Mouse (Mus musculus): ENCODE results near the gene Lce1l. TPM values are rescaled to one million over a fixed set of nuclear protein-coding genes. Genes with fewer than 3 reads are reported as not detected.

Lce1l gene
- not detected in 4 replicates for total RNA-seq (2023)

DNA sequence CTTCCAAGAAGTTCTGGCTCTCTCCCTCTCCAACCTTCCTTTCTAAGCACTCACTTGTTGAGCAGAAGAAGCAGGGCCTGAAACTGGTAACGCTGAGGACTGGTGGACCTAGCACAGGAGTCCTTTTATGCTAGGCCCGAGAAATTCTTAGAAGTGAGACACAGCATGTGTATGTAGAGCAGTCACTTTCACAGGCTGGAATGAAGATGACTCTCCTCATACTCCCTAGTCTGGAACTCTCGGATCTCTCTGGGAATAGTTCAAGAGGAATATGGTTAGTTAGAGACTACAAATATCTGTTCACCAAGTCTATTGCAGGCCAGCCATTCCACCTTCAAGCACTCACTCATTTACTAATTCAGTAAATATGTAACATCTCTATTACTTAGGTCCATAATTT, at the start of gene Lce1l:
Gene Lce1l, minus strand, starts transcription at position 101 of the 400 bp plus-strand sequence.

GRCm38 (mm10) chr3:92870116-92870515, 19.0 kb upstream of the Lce1l start, which contains the start of gene 2310050C09Rik:
Gene 2310050C09Rik, minus strand, starts transcription at chr3:92870216.

GRCm38 (mm10) chr3:92827108-92827507, 24.0 kb downstream of the Lce1l start, which contains the start of gene Kprp:
Gene Kprp, minus strand, starts transcription at chr3:92827247.

DNA sequence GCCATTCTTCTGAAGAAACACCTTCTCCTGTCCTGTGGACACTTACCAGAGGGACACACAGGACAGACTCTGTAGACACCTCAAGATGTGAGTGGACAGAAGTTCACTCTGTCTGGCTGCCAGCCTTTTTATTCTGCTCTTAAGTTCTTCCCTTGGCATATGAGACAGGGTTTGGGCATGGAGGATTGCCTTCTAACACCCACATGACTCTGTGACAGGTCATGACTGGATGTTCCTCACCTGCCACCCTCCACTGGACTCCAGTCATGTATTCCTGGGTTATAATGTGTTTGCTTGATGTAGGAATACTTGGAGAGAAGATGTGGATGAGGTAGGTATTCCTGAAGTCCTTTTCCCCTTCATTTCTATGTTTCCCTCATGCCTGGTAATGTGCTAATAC, 43.3 kb downstream of the Lce1l start, which contains the start of gene Lce1k:
Gene Lce1k, minus strand, starts transcription at position 101 of the 400 bp plus-strand sequence.

Other genes with a start within 250 kb of the Lce1l start
- gene 2210017I01Rik, start 243.8 kb downstream of the Lce1l start, total RNA-seq (2023) = not detected in 4 replicates
- not detected in 4 replicates for gene Lce6a, start 229.6 kb downstream of the Lce1l start, total RNA-seq (2023)
- gene Lce1a1, start 203.0 kb downstream of the Lce1l start, total RNA-seq (2023) = not detected in 4 replicates
- not detected in 4 replicates for gene Lce1b, start 194.4 kb downstream of the Lce1l start, total RNA-seq (2023)
- gene Lce1a2, start 181.0 kb downstream of the Lce1l start, total RNA-seq (2023) = not detected in 4 replicates
- not detected in 4 replicates for gene Lce1c, start 172.0 kb downstream of the Lce1l start, total RNA-seq (2023)
- gene Lce1d, start 164.1 kb downstream of the Lce1l start, total RNA-seq (2023) = not detected in 4 replicates
- gene Lce1e, start 142.2 kb downstream of the Lce1l start, total RNA-seq (2023) = not detected in 4 replicates
- not detected in 4 replicates for gene Lce1f, start 130.9 kb downstream of the Lce1l start, total RNA-seq (2023)
- gene Gm38119, start 112.2 kb downstream of the Lce1l start, total RNA-seq (2023) = not detected in 4 replicates
- gene Lce1g, start 98.9 kb downstream of the Lce1l start, total RNA-seq (2023) = not detected in 4 replicates
- gene Lce1h, start 86.2 kb downstream of the Lce1l start, total RNA-seq (2023) = not detected in 4 replicates
- not detected in 4 replicates for gene Lce1i, start 72.4 kb downstream of the Lce1l start, total RNA-seq (2023)
- not detected in 4 replicates for gene Lce1j, start 60.8 kb downstream of the Lce1l start, total RNA-seq (2023)
- not detected in 4 replicates for gene Lce1k, start 43.4 kb downstream of the Lce1l start, total RNA-seq (2023)
- not detected in 4 replicates for gene Kprp, start 24.0 kb downstream of the Lce1l start, total RNA-seq (2023)
- not detected in 4 replicates for gene 2310050C09Rik, start 18.9 kb upstream of the Lce1l start, total RNA-seq (2023)
- gene Lce3a, start 74.9 kb upstream of the Lce1l start, total RNA-seq (2023) = not detected in 4 replicates
- not detected in 4 replicates for gene Lce3b, start 81.7 kb upstream of the Lce1l start, total RNA-seq (2023)
- not detected in 4 replicates for gene Lce3c, start 93.2 kb upstream of the Lce1l start, total RNA-seq (2023)
- not detected in 4 replicates for gene Lce3d, start 106.1 kb upstream of the Lce1l start, total RNA-seq (2023)
- not detected in 4 replicates for gene Lce3e, start 115.8 kb upstream of the Lce1l start, total RNA-seq (2023)
- gene Lce3f, start 140.9 kb upstream of the Lce1l start, total RNA-seq (2023) = not detected in 4 replicates
- not detected in 4 replicates for gene Crct1, start 164.4 kb upstream of the Lce1l start, total RNA-seq (2023)
- not detected in 4 replicates for gene Lce1m, start 167.8 kb upstream of the Lce1l start, total RNA-seq (2023)
- not detected in 4 replicates for gene Gm4858, start 217.5 kb upstream of the Lce1l start, total RNA-seq (2023)

Data from B cell, adult 62 days (primary cell).